Mouse (Mus musculus) R1 (cell line): ENCODE results near the gene Tctex1d4.

Source experiments
- DNase-seq: peaks from one replicate; pipeline ENCODE4 v3.0.0-alpha.2; 2018; ENCODE audit warnings: low read depth, low spot score

Tctex1d4 gene

DNA sequence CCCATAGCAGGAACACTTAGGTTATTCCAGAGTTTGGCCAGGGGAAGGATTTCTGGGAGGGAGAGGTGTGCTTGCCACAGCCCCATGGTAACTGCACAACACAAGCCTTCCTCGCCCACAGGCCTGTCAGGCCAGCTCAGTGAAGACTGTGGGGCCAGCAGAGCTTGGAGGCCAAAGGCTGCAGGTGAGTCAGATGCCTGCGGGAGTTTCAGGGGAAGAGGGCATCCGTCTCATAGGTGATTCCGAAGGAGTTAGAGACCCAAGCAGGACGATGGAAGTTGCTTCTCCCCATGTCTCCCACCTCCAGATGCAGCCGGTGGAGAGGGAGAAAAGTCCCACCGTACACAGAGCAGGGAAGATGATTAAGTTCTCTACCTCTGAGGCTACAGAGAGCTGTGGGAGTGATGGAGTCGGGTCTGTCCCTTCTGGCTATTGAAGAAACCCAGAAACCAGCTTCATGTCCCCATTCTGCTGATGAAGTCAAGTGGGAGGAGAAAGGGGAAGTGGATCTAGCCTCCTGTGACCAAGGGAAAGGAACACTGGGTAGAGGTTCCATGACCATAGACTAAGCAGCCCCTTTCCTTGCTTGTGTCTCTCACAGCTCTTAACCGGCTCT lies at the start of gene Tctex1d4:
TSS of gene Tctex1d4 (plus strand) at position 120 of the 616 bp plus-strand sequence.
- no peak for DNase-seq

GRCm38 (mm10) chr4:117087948-117088640 lies 38.5 kb upstream of the Tctex1d4 start:
- DNase-seq = no peak

GRCm38 (mm10) chr4:117090586-117090985 lies 36.0 kb upstream of the Tctex1d4 start:
- DNase-seq = no peak

GRCm38 (mm10) chr4:117094626-117095361 lies 31.8 kb upstream of the Tctex1d4 start:
- no peak for DNase-seq

GRCm38 (mm10) chr4:117095551-117096452 lies 30.8 kb upstream of the Tctex1d4 start, which contains the start of gene Ptch2:
Gene Ptch2, plus strand, starts transcription at chr4:117096075.
- peak; percentile 92 for DNase-seq

- DNase-seq = no peak
Measured at GRCm38 (mm10) chr4:117096666-117097065, 29.9 kb upstream of the Tctex1d4 start.

DNA sequence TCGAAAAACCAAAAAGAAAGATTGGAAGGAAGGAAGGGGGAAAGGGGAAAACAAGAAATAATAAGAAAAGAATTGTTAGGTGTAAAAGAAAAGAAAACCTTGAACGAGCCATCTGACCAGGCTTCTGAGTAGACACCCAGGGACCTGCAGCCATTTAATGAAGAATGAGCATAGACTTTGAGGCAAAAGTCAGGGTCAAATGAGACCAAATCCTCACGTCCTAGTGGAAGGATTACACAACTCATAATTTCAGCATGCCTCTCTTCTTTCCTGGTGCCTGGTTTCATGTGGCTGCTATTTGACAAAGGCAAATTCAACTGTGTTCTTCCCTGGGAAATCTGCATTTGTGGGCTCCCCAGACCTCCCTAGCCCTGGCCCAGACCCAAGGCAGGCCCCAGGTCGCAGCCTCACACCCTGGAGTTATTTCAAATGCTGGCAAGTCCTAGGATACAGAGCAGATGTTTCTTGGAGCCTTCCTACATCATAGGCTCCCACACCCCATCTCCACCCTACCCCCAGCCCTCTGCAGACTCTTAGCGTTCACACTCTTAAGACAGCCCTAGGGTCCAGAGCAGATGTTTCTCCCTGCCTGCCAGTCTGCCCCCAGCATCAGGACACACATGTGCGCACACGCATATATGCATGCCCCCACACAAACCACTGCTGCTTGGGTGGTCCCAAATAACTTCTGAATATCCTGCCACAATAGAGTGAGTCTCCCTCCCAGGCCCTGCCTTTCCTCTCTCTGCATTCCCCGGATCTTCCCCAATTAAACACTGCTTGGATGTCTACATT lies 28.4 kb upstream of the Tctex1d4 start:
- peak; percentile 90 for DNase-seq

DNA sequence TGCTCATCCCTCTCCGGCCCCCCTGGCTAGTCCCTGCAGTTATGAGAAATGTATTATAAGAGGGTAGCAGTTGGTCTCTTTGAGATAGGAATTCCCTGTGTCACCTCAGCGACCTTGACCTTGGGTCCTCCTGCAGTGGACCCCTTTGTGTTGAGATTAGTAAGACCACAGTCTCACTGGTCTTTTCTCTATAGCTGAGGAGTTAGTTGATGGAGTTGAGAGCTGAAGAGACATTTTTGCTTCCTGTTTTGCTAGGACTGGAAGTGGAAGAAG lies 27.9 kb upstream of the Tctex1d4 start:
- no peak for DNase-seq

GRCm38 (mm10) chr4:117100036-117100435 lies 26.6 kb upstream of the Tctex1d4 start:
- DNase-seq = peak; percentile 70

GRCm38 (mm10) chr4:117101218-117101617 lies 25.4 kb upstream of the Tctex1d4 start:
- DNase-seq = peak; percentile 93

- peak; percentile 63 for DNase-seq
Measured at GRCm38 (mm10) chr4:117104672-117105071, 21.9 kb upstream of the Tctex1d4 start.

GRCm38 (mm10) chr4:117105127-117105526 lies 21.5 kb upstream of the Tctex1d4 start:
- DNase-seq = no peak

- no peak for DNase-seq
Measured at GRCm38 (mm10) chr4:117107813-117108523, 18.6 kb upstream of the Tctex1d4 start.

- no peak for DNase-seq
Measured at GRCm38 (mm10) chr4:117108524-117108849, 18.1 kb upstream of the Tctex1d4 start.

DNA sequence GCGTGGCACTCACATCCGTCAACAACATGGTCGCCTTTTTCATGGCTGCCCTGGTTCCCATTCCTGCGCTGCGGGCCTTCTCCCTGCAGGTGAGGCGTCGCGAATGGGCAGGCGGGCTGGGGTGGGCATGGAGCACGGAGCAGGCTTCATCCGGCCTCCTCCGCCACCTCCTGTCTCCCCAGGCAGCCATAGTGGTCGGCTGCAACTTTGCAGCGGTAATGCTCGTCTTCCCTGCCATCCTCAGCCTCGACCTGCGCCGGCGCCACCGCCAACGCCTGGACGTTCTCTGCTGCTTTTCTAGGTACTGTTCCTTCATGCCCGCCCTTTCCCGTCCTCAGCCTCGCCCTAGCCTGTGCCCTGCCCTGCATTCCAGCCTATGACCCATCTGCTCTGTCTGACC lies 17.3 kb upstream of the Tctex1d4 start:
- no peak for DNase-seq

- no peak for DNase-seq
Measured at GRCm38 (mm10) chr4:117110249-117110648, 16.3 kb upstream of the Tctex1d4 start.

GRCm38 (mm10) chr4:117110985-117111384 lies 15.6 kb upstream of the Tctex1d4 start:
- DNase-seq = no peak

- peak; percentile 75 for DNase-seq
Measured at GRCm38 (mm10) chr4:117113237-117113636, 13.4 kb upstream of the Tctex1d4 start.

DNA sequence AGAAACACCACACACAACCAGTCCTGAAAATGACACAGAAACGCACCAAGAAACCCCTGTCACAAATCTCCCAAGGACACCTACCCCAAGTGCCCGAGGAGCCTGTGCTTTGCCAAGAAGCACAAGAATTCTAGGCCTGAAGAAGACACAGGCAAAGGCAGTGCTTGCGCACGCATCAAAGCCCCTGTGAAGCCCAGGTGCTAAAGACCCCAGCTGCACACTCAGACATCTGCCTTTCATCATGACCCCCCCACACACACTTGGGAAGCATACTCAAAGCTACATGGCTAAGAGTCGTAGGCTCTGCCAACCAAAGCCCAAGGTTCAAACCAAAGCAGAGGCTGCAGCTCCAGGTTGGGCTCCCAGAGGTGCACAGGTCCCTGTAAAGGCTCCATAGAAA lies 11.0 kb upstream of the Tctex1d4 start:
- DNase-seq = no peak

DNA sequence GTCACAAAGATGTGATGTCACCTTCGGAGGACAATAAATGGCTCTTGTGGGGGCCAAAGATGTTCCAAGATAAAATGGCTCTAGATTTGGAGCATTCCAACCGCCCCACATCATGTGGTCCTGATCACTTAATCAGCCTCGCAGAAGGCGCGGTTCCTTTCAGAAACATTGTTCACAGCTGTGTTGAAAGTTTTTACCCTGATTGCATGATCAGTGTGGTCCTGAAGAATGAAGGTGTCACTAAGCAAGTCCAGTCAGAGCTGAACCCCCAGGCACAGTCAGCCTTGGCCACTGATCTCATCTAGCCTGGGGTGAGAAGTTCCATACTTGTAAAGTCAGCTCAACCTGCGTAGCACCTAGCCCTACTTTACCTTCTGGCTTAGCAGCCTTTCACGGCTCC lies 8.7 kb upstream of the Tctex1d4 start:
- no peak for DNase-seq
